In genomic region chr12:81332875-81333421, GRCm38 (mm10) we compare ENCODE assay signal across 8 mouse cellular contexts. TPM values are rescaled to one million over a fixed set of nuclear protein-coding genes. Genes with fewer than 3 reads are reported as not detected.
DNase-seq lines count a peak whose midpoint lies in the region; ATAC-seq lines count a peak whose summit lies in the region.

Slc8a3 (minus strand) TSS chr12:81333180.

- H3K36me3 ChIP-seq in embryonic facial prominence, embryonic 11.5 days (replicated peaks; ENCODE audit: control insufficient read depth, insufficient read depth, low read depth, low read length) = no peaks in the 10 kb centered on the region
- no peaks in the 10 kb centered on the region for H3K36me3 ChIP-seq in heart, embryonic 11.5 days (ENCODE audit: control insufficient read depth, insufficient read depth, low read length)

- peak within 1 kb of the TSS; percentile 55 for H3K4me3 ChIP-seq in embryonic facial prominence, embryonic 11.5 days (ENCODE audit: low read depth, low read length)
- H3K4me3 ChIP-seq in heart, embryonic 11.5 days (ENCODE audit: low read depth, low read length) = peak within 1 kb of the TSS; percentile 61

- no peaks in the 10 kb centered on the region for H3K4me1 ChIP-seq in embryonic facial prominence, embryonic 11.5 days (ENCODE audit: control insufficient read depth, insufficient read depth, low read length)
- peaks cover 4% of the 10 kb centered on the region; the same call in 1 of the 2 replicates for H3K4me1 ChIP-seq in heart, embryonic 11.5 days (ENCODE audit: control insufficient read depth, insufficient read depth, low read length)

- peak within 1 kb of the TSS; percentile 62 for H3K9ac ChIP-seq in embryonic facial prominence, embryonic 11.5 days (replicated peaks; ENCODE audit: low read length)
- peak within 1 kb of the TSS; percentile 67 for H3K9ac ChIP-seq in heart, embryonic 11.5 days (ENCODE audit: low read depth, low read length)

- no peak within 1 kb of the TSS for H3K27ac ChIP-seq in embryonic facial prominence, embryonic 11.5 days (replicated peaks; ENCODE audit: low read depth, low read length)
- no peak within 1 kb of the TSS for H3K27ac ChIP-seq in heart, embryonic 11.5 days (ENCODE audit: low read depth, low read length)

- under 1% methylated on average over 43 of the region's 47 CpGs for WGBS in embryonic facial prominence, embryonic 11.5 days
- WGBS in heart, embryonic 11.5 days (ENCODE audit: insufficient replicate concordance) = 0% methylated on average over 38 of the region's 47 CpGs

- H3K27me3 ChIP-seq in embryonic facial prominence, embryonic 11.5 days (ENCODE audit: control insufficient read depth, insufficient read depth, low read length) = peaks cover 6% of the 10 kb centered on the region; the same call in 1 of the 2 replicates
- H3K27me3 ChIP-seq in heart, embryonic 11.5 days (ENCODE audit: control insufficient read depth, insufficient read depth, low read length) = peaks cover 39% of the 10 kb centered on the region

- DNase-seq in thymus, postnatal 4 days = peak; percentile 17
- DNase-seq in thymus, postnatal 10 days (ENCODE audit: low spot score in 2 of 2) = no peak
- peak; percentile 47 for DNase-seq in embryonic facial prominence, embryonic 11.5 days (ENCODE audit: low spot score)
- peak; percentile 38 to 42 for DNase-seq in layer of hippocampus, postnatal 25 days (ENCODE audit: extremely low spot score in 1 of 2, low spot score in 1 of 2)
- peak; percentile 31 for DNase-seq in lung, postnatal 10 days
- peak; percentile 61 for DNase-seq in right cerebral cortex, postnatal 4 days
- DNase-seq in thymus, adult 18-20 months = no peak

- H3K9me3 ChIP-seq in embryonic facial prominence, embryonic 11.5 days (replicated peaks; ENCODE audit: control insufficient read depth, low read length) = no peaks in the 10 kb centered on the region
- no peaks in the 10 kb centered on the region for H3K9me3 ChIP-seq in heart, embryonic 11.5 days (replicated peaks; ENCODE audit: control insufficient read depth, low read length)

- peak within 1 kb of the TSS; percentile 97 for H3K4me2 ChIP-seq in embryonic facial prominence, embryonic 11.5 days (ENCODE audit: low read depth, low read length)
- peak within 1 kb of the TSS; percentile 100 for H3K4me2 ChIP-seq in heart, embryonic 11.5 days

- peak; percentile 54 for ATAC-seq in embryonic facial prominence, embryonic 11.5 days (replicated peaks; ENCODE audit: insufficient number of reproducible peaks, low FRiP score, low TSS enrichment, low read depth)
- ATAC-seq in heart, embryonic 11.5 days (replicated peaks; ENCODE audit: insufficient number of reproducible peaks, low FRiP score, low TSS enrichment) = peak; percentile 67

RNA-seq across cellular contexts. Expression of gene Slc8a3, which starts in this region (rescaled TPM):
- 0.58 and 0.79 TPM in 2 replicates for polyA plus RNA-seq in embryonic facial prominence, embryonic 11.5 days (2014; fragmentation: Nextera tagmentation; extraction: Ambion mirVana)
- polyA plus RNA-seq in heart, embryonic 11.5 days (2014; fragmentation: Nextera tagmentation; extraction: Ambion mirVana) = 0.16 and 0.42 TPM in 2 replicates
- total RNA-seq in layer of hippocampus, postnatal 25 days (2021) = 10 to 100 TPM in 1 of 2 experiments, 1 to 10 TPM in 1; 9.2 to 10.5 TPM

Comparison
In these comparisons a context has a peak if more than half of its experiments do, and no peak if none do; other contexts are left out.
1. DNase-seq: peak in thymus, postnatal 4 days (single experiment), layer of hippocampus, postnatal 25 days (2 of 2), lung, postnatal 10 days (single experiment) and right cerebral cortex, postnatal 4 days (single experiment); none in thymus, postnatal 10 days (0 of 2) and thymus, adult 18-20 months (0 of 2).
2. Peak in DNase-seq, ATAC-seq, H3K4me3 ChIP-seq, H3K9ac ChIP-seq and H3K4me2 ChIP-seq in embryonic facial prominence, embryonic 11.5 days; RNA of the gene not detected or under 1 TPM.
3. Peak in ATAC-seq, H3K4me3 ChIP-seq, H3K9ac ChIP-seq and H3K4me2 ChIP-seq in heart, embryonic 11.5 days; RNA of the gene not detected or under 1 TPM.